Mouse (Mus musculus) heart, adult 2 months (tissue): ENCODE measurements at regions not wholly inside any gene's neighbourhood (a gene's known extent, or its start where the extent isn't known, plus 50 kb on each side); places are given as distances from the start of the nearest gene placed in this dataset.

Source experiments
- CTCF ChIP-seq: fragments of 200-600 bp; IDR thresholded peaks from 2 replicates; pipeline ENCODE4 v1.8.1; 2022; ENCODE audit warnings: antibody characterized with exemption, mild to moderate bottlenecking, moderate library complexity
- EP300 ChIP-seq: fragments of 200-500 bp; IDR thresholded peaks from 2 replicates; pipeline ENCODE4 v1.6.1; 2011; ENCODE audit warnings: low read depth, low read length, control low read depth; ENCODE audit not compliant: insufficient read depth
- POLR2A ChIP-seq: fragments of 200-500 bp; IDR thresholded peaks from 2 replicates; pipeline ENCODE4 v1.6.1; 2011; ENCODE audit warnings: mild to moderate bottlenecking, low read depth, low read length, control low read depth; ENCODE audit not compliant: insufficient read depth

DNA sequence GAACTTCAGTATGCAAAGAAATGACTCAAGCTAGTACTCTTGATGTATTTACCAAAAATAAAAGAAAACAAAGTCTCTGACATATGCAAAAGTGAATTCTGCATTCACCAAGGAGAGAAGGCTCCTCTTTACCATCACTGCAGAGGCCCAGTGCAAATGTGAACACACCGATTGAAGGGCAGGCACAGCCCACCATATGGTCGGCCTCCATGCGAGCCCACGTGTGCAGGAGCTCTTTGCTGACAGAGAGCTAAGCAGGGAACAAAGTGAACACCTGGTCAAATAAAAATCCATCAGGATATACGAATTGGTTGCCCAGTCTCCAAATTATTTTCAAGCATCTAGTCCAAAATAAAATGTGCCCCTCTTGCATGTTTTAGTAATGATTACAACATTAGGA, 56.9 kb upstream of the Ppargc1a start:
- TF ChIP-seq POLR2A (no peak), CTCF (no peak), EP300 (no peak)
